Mouse (Mus musculus) kidney, postnatal 0 days (tissue): Measurements from ENCODE around the gene Rapgef3. TPM values are rescaled to one million over a fixed set of nuclear protein-coding genes. Genes with fewer than 3 reads are reported as not detected.

Experiments used
- ATAC-seq: fragments of 200-750 bp; cut with Nextera tagmentation; replicated peaks from 2 replicates; pipeline ENCODE4 v1.8.0; 2017; ENCODE audit warnings: low read depth, moderate number of reproducible peaks, moderate TSS enrichment, moderate library complexity; ENCODE audit not compliant: low FRiP score
- DNase-seq: peaks from one replicate; pipeline ENCODE4 v3.0.0-alpha.2; 2016; ENCODE audit warnings: low spot score
- H3K27ac ChIP-seq: fragments of 300-500 bp; sonication (generic); 2 replicates; pipeline ENCODE4 v1.5.1; 2014; ENCODE audit warnings: mild to moderate bottlenecking
- H3K27me3 ChIP-seq: fragments of 300-500 bp; sonication (generic); 2 replicates; pipeline ENCODE4 v1.6.1; 2014; ENCODE audit warnings: low read length, mixed read lengths; ENCODE audit not compliant: insufficient read depth
- H3K36me3 ChIP-seq: fragments of 300-500 bp; sonication (generic); 2 replicates; pipeline ENCODE4 v1.6.1; 2014; ENCODE audit warnings: low read length, mixed read lengths; ENCODE audit not compliant: insufficient read depth
- H3K4me1 ChIP-seq: fragments of 300-500 bp; sonication (generic); replicated peaks from 2 replicates; pipeline ENCODE4 v1.6.1; 2014; ENCODE audit warnings: antibody characterized with exemption, low read length, mixed read lengths; ENCODE audit not compliant: insufficient read depth
- H3K4me2 ChIP-seq: fragments of 300-500 bp; sonication (generic); 2 replicates; pipeline ENCODE4 v1.6.1; 2014; ENCODE audit warnings: mild to moderate bottlenecking, low read length, moderate library complexity, mixed read lengths
- H3K4me3 ChIP-seq: fragments of 300-500 bp; sonication (generic); replicated peaks from 2 replicates; pipeline ENCODE4 v1.5.1; 2014; ENCODE audit warnings: low read depth, low read length
- H3K9ac ChIP-seq: fragments of 300-500 bp; sonication (generic); 2 replicates; pipeline ENCODE4 v1.6.1; 2014; ENCODE audit warnings: low read depth, low read length
- H3K9me3 ChIP-seq: fragments of 300-500 bp; sonication (generic); replicated peaks from 2 replicates; pipeline ENCODE4 v1.6.1; 2016; ENCODE audit warnings: low read length, inconsistent platforms, mixed read lengths
- CTCF ChIP-seq: IDR thresholded peaks from 2 replicates; pipeline ENCODE4 v1.5.1; 2016; ENCODE audit warnings: antibody characterized with exemption, low read depth, mild to moderate bottlenecking, moderate library complexity
- WGBS: fragments of 180-500 bp; shearing (Covaris S2); extraction: QIAGEN DNeasy Blood & Tissue Kit; methylation state at CpG from one replicate; pipeline ENCODE4 v1.1.7; 2014; 5-methylcytosine and 5-hydroxymethylcytosine counted together
- polyA plus RNA-seq: library from polyadenylated mRNA; unstranded; fragments of >200 nt; fragmentation: Nextera tagmentation; extraction: Ambion mirVana; gene quantifications from 2 replicates; pipeline ENCODE4 v1.2.1, GENCODE M21; 2015

The Rapgef3 gene
- polyA plus RNA-seq, 1 experiment from 2014 or later: 27.5 TPM

DNA sequence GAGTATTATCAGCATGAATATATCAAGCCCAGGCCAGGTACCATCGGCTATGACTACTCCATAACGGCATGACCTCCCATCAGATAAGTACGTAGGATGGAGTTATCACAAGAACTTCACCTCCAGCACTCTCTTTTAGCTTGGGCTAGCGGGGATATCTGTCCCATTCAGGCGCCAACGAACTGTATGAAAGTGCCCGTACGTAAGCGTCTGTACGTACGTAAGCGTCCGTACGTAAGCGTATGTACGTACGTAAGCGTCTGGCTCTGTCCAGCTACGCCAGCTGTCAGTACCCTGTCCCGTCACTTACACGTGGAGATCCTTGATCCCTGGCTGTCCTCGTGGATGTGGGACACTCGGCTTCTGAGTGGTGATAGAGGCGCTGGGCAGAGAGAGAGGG, 21.0 kb downstream of the Rapgef3 start:
- H3K9me3 ChIP-seq: no peaks in the 10 kb centered on the region
- TF ChIP-seq CTCF: no peak
- H3K36me3 ChIP-seq: peaks cover 28% of the 10 kb centered on the region
- H3K27ac ChIP-seq: no peak overlapping the region
- H3K4me1 ChIP-seq: peaks cover 3% of the 10 kb centered on the region; the same call in 1 of the 2 replicates
- no peak for DNase-seq
- no peak overlapping the region for H3K9ac ChIP-seq
- no peak overlapping the region for H3K4me2 ChIP-seq
- H3K4me3 ChIP-seq: no peak overlapping the region
- no peak for ATAC-seq
- WGBS: 93% methylated on average over 24 of the region's 24 CpGs
- no peaks in the 10 kb centered on the region for H3K27me3 ChIP-seq

DNA sequence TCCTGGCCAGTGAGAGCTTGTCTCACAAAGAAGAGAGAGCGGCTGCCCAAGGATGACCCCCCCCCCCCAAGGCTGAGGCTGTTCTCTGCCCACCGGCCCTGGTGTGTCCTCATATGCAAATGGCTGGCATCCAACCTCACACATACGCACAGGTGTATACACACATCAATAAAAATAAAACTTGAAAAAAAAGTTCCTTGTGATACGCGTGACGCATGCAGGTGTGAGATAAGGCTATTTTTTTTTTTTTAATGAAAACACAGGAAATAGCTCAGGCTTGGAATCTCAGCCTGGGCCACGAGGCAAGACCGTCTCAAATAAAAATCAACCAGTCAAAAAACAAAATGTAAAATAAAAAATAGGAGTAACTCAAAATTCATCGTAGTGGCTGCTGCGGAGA, 21.5 kb downstream of the Rapgef3 start:
- WGBS: 87% methylated on average over 10 of the region's 10 CpGs
- Histone ChIP-seq H3K9ac (no peak overlapping the region), H3K4me2 (no peak overlapping the region), H3K9me3 (no peaks in the 10 kb centered on the region), H3K4me3 (no peak overlapping the region), H3K27me3 (no peaks in the 10 kb centered on the region), H3K4me1 (peaks cover 3% of the 10 kb centered on the region; the same call in 1 of the 2 replicates), H3K27ac (no peak overlapping the region), H3K36me3 (peaks cover 28% of the 10 kb centered on the region)
- no peak for ATAC-seq
- TF ChIP-seq CTCF: no peak
- no peak for DNase-seq

DNA sequence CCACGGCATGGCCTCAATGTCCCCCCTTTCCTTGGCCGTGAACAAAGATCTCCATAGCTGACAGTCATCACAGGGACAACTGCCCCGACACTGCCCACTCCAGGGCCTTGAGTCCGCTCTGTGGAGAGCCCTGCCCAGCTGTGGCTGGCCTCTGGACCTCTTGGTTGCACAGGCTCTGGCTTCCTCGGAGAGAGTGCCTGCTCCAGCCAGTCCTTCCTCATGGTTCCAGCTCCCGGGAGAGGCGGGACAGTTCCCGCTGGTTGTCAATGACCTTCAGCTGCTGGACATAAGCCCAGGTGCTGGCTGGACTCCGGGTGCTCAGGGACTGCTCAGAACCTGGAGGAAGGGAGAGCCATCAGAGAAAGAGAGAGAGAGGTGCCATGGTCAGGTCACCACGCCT, 22.4 kb downstream of the Rapgef3 start:
- peaks cover 28% of the 10 kb centered on the region for H3K36me3 ChIP-seq
- H3K4me1 ChIP-seq: no peaks in the 10 kb centered on the region
- TF ChIP-seq CTCF: no peak
- H3K4me3 ChIP-seq: no peak overlapping the region
- H3K27ac ChIP-seq: no peak overlapping the region
- no peak overlapping the region for H3K9ac ChIP-seq
- ATAC-seq: no peak
- WGBS: 56% methylated on average over 10 of the region's 10 CpGs
- no peak for DNase-seq
- no peaks in the 10 kb centered on the region for H3K9me3 ChIP-seq
- H3K27me3 ChIP-seq: no peaks in the 10 kb centered on the region
- H3K4me2 ChIP-seq: no peak overlapping the region

DNA sequence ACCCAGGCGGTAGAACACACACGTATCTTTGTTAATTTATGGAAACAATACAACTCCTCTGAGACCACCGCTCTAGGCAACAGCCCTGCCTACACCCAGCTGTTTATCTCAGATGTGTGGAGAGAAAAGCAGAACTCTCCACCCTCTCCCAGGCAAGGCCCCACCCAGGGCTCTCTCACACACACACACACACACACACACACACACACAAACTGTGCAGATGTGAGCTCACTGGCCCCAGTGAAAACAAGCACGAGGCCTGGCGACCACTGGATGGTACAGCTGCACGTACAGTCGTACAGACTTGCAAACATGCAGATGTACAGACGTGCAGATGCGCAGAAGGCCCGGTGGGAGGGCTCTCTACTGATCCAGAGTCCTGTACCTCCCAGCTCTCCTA, 22.8 kb downstream of the Rapgef3 start:
- 75% methylated on average over 10 of the region's 10 CpGs for WGBS
- no peak for ATAC-seq
- no peak for DNase-seq
- H3K9me3 ChIP-seq: no peaks in the 10 kb centered on the region
- H3K4me2 ChIP-seq: no peak overlapping the region
- no peak overlapping the region for H3K4me3 ChIP-seq
- peaks cover 28% of the 10 kb centered on the region for H3K36me3 ChIP-seq
- no peaks in the 10 kb centered on the region for H3K27me3 ChIP-seq
- H3K27ac ChIP-seq: no peak overlapping the region
- no peaks in the 10 kb centered on the region for H3K4me1 ChIP-seq
- no peak overlapping the region for H3K9ac ChIP-seq
- TF ChIP-seq CTCF: no peak

DNA sequence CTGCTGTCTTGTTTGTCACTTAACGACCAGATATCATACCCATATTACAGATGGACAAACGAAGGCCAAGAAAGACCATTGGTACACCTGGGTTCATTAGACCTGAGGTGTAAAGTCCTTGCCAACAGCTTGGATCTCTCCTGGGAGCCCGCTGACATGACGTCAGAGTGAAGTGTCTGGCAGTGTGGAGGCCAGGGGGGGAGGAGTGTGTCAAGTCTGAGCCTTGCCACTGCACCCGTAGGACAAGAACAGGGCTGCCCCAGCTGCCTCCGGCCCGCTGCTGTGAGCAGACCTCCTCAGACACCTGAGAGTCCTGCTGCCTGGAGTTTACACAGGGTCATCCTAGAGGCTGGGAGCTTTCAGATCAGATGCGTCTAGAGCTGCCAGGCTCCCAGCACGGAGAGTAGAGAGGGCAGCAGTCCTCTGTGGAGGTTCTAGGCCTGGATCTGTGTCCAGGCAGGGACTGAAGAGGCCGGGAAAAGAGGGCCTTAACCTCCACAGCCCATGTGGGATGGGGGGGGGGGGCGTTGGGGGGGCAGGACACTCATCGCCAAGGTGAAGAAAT, 23.7 kb downstream of the Rapgef3 start:
- Histone ChIP-seq H3K27ac (no peak overlapping the region), H3K4me3 (no peak overlapping the region), H3K9me3 (no peaks in the 10 kb centered on the region), H3K4me1 (no peaks in the 10 kb centered on the region), H3K36me3 (peaks cover 27% of the 10 kb centered on the region), H3K9ac (no peak overlapping the region), H3K4me2 (no peak overlapping the region), H3K27me3 (no peaks in the 10 kb centered on the region)
- no peak for TF ChIP-seq CTCF
- ATAC-seq (peak; percentile 23; the same call in 1 of the 2 replicates), DNase-seq (no peak)
- 58% methylated on average over 12 of the region's 12 CpGs for WGBS

DNA sequence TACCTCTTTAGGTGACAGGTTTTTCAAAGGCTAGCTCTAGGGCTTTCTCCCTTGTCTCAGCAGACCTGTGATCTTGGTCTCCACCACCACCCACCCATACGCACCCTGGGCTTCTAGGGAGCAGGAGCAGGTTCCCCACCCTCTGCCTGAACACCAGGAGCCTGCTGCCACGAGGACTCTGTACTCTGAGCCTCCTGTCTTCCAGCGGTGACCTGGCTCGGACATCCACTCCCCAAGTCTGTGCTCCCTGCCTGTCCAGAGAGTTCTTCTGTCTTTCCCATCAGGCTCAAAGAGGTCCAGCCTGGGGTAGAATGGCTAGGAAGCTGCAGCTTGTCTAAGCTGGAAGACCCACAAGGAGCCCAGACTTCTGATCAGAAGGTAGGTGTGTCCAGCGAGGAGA, 24.6 kb downstream of the Rapgef3 start:
- no peak for ATAC-seq
- no peak for TF ChIP-seq CTCF

DNA sequence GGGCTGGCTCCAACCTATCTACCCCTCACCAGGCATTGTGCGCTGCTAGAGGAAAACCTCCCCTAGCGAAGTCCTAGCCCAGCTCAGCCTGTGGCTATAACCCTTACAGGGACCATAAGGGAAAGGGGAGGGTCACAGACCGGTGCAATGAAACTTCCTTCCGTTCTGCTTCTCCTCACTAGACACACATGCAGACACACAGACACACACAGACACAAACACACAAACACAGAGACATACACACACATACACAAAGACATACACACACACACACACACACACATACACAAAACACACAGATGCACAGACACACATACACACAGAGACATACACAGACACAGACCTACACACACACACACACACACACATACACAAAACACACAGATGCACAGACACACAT, 25.2 kb downstream of the Rapgef3 start:
- Histone ChIP-seq H3K9ac (no peak overlapping the region), H3K4me3 (no peak overlapping the region), H3K4me2 (no peak overlapping the region), H3K9me3 (no peaks in the 10 kb centered on the region), H3K36me3 (peaks cover 15% of the 10 kb centered on the region; the same call in 1 of the 2 replicates), H3K27me3 (no peaks in the 10 kb centered on the region), H3K27ac (no peak overlapping the region), H3K4me1 (no peaks in the 10 kb centered on the region)
- no peak for TF ChIP-seq CTCF
- 51% methylated on average over 4 of the region's 4 CpGs for WGBS
- no peak for ATAC-seq
- DNase-seq: no peak

More for the DNA sequence above, 24.6 kb downstream of the Rapgef3 start:
- Histone ChIP-seq H3K9me3 (no peaks in the 10 kb centered on the region), H3K9ac (no peak overlapping the region), H3K27ac (no peak overlapping the region), H3K4me2 (no peak overlapping the region), H3K36me3 (peaks cover 19% of the 10 kb centered on the region), H3K27me3 (no peaks in the 10 kb centered on the region), H3K4me1 (no peaks in the 10 kb centered on the region), H3K4me3 (no peak overlapping the region)
- 75% methylated on average over 5 of the region's 5 CpGs for WGBS
- no peak for DNase-seq
